Mouse (Mus musculus) Patski (cell line): ENCODE data around the gene Coq5. TPM values are rescaled to one million over a fixed set of nuclear protein-coding genes. Genes with fewer than 3 reads are reported as not detected.
A peak's percentile ranks its signal among the peaks of the same experiment; 100 is the strongest.

Source experiments
- ATAC-seq: fragments of 100-300 bp; one replicate; pipeline ENCODE4 v1.8.0; 2021
- CTCF ChIA-PET: fragments of 350-600 bp; sonication (Branson Sonifier 250); formaldehyde crosslinking; loops from one replicate; lab custom pipeline; 2022; ENCODE audit warnings: inconsistent platforms; lab: Charles Lee
- POLR2A ChIA-PET: fragments of 350-600 bp; sonication (Branson Sonifier 250); formaldehyde crosslinking; loops from one replicate; lab custom pipeline; 2022; ENCODE audit warnings: antibody characterized with exemption, inconsistent platforms; lab: Charles Lee
- DNase-seq: peaks from one replicate; pipeline ENCODE4 v3.0.0-alpha.2; 2011; ENCODE audit warnings: low read depth, low spot score
- H3K27me3 ChIP-seq: fragments of 371-371 bp; one replicate; pipeline ENCODE4 v1.5.1; 2021
- CTCF ChIP-seq: fragments of 100-300 bp; IDR thresholded peaks from one replicate; pipeline ENCODE4 v1.5.1; 2021
- in situ Hi-C: fragments of 300-500 bp; cut with MboI; formaldehyde crosslinking; loops from 3 replicates; pipeline ENCODE4 v1.11.1; 2018; ENCODE audit warnings: low pct_unique_long_range_greater_than_20kb, mixed read lengths
- polyA plus RNA-seq: library from polyadenylated mRNA; unstranded; gene quantifications from one replicate; pipeline ENCODE4 v1.2.3, GENCODE M21; 2021

Gene Coq5
- polyA plus RNA-seq, 1 experiment from 2014 or later = 49.9 TPM

DNA sequence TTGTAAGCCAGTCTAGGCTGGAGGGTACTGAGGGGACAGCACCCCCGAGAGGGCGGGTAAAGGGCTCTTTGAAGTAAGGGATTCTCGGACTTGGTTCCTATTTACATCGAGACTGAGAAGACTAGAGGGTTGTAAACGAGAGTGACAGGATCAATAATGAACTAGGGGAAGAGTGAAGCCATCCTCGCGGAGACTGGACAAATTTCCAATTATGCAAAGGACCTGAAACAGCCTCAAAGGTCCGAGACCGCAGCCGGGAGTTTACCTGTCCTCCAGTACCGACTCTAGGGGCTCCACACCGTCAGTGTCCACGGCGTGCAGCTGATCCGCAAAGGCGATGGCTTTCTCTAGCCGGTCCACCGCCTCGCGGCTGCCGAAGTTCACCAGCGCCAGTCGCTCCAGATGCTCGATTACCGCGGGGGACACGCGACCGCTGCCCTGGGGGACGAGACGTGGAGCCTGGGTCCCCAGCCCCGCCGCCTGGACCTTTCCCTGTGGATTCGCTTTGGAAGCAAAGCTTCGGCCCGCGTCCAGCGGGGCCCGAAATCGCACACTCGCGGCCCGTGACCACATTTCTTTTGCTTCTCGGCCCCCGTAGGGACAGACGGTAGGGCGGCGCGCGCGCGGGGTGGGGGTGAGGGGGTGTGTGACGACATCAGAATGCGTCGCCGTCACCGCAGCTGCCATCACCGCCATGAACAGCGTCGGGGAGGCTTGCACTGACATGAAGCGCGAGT lies 61.3 kb downstream of the Coq5 start, which contains the start of the genes Gatc and Triap1:
Gene Gatc, minus strand, starts transcription at position 602 of the 737 bp plus-strand sequence.
Gene Triap1, plus strand, starts transcription at position 649 of the 737 bp plus-strand sequence.
- H3K27me3 ChIP-seq = no peaks in the 10 kb centered on the region
- in situ Hi-C loops = loop anchor here (10.0 kb wide), 1 partner anchor 336 kb away; no protein-coding TSS in a partner anchor
- peak; percentile 40 for ATAC-seq
- ChIA-PET CTCF (interaction anchor here (0.9 to 1.5 kb wide), 2 partner anchors 11 to 23 kb away, joined by 3 read pairs; no protein-coding TSS in a partner anchor), POLR2A (interaction anchor here (0.6 to 1.3 kb wide), 7 partner anchors 11 to 1252 kb away, joined by 3 to 7 read pairs (median 4); partner anchors contain the start of genes Rnf10 and Srsf9)
- peak; percentile 33 for DNase-seq
- TF ChIP-seq CTCF = no peak

DNA sequence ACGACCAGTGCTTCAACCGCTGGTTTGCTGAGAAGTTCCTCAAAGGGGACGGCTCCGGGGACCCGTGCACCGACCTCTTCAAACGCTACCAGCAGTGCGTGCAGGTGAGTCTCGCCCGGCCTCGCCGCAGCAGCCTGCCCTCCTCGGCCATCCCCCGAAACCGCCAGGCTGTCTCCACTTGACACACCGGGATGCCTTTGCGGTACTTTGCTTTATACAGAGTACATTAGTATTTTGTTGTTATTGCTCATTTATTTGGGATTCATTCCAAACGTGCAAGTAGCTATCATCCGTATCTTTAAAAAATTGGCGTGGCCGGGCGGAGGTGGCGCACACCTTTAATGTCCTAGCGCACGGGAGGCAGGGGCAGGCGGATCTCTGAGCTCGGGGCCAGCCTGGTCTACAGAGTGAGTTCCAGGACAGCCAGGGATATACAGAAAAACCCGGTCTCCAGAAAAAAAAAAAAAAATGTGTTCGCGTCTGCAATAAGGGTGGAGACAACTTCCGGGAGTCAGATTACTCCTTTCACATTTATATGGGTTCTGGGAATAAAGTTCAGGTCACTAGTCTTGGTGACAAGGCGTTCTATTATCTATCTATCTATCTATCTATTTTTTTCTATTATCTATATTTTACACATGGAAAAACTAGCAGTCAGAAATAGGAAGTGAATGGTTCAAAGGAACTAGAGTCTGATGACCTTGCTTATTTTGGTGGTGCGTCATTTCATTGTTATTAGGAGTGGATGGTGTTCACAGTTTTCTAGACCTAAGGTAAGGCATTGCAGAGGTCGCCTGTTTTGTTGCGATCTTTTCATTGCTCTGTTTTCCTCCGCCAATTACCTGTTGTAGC lies 62.1 kb downstream of the Coq5 start:
- ChIA-PET POLR2A (interaction anchor here (0.9 to 1.4 kb wide), 7 partner anchors 11 to 74 kb away, joined by 3 to 7 read pairs (median 4); partner anchors contain the start of genes Rnf10 and Srsf9), CTCF (interaction anchor here (0.9 to 1.5 kb wide), 2 partner anchors 12 to 24 kb away, joined by 3 read pairs; no protein-coding TSS in a partner anchor)
- in situ Hi-C loops = loop anchor here (10.0 kb wide), 1 partner anchor 337 kb away; no protein-coding TSS in a partner anchor
- DNase-seq = no peak
- no peaks in the 10 kb centered on the region for H3K27me3 ChIP-seq
- TF ChIP-seq CTCF = no peak
- no peak for ATAC-seq

Other genes with a start within 250 kb of the Coq5 start
- not detected for gene Gm10401, start 181.4 kb upstream of the Coq5 start, polyA plus RNA-seq
- 141 TPM for gene Acads, start 160.3 kb upstream of the Coq5 start, polyA plus RNA-seq
- 98.3 TPM for gene Unc119b, start 144.7 kb upstream of the Coq5 start, polyA plus RNA-seq
- 294 TPM for gene Mlec, start 121.5 kb upstream of the Coq5 start, polyA plus RNA-seq
- 0.05 TPM for gene Cabp1, start 85.3 kb upstream of the Coq5 start, polyA plus RNA-seq
- 123 TPM for gene Pop5, start 43.8 kb upstream of the Coq5 start, polyA plus RNA-seq
- gene Rnf10, start 6.8 kb upstream of the Coq5 start, polyA plus RNA-seq = 286 TPM
- gene Dynll1, start 21.3 kb downstream of the Coq5 start, polyA plus RNA-seq = 704 TPM
- 137 TPM for gene Srsf9, start 47.5 kb downstream of the Coq5 start, polyA plus RNA-seq
- 23.5 TPM for gene Gatc, start 61.5 kb downstream of the Coq5 start, polyA plus RNA-seq
- gene Triap1, start 61.6 kb downstream of the Coq5 start, polyA plus RNA-seq = 46.1 TPM
- 1,264 TPM for gene Cox6a1, start 69.3 kb downstream of the Coq5 start, polyA plus RNA-seq
- 22.2 TPM for gene Msi1, start 149.9 kb downstream of the Coq5 start, polyA plus RNA-seq
- gene Pla2g1b, start 186.6 kb downstream of the Coq5 start, polyA plus RNA-seq = not detected
- gene Sirt4, start 205.1 kb downstream of the Coq5 start, polyA plus RNA-seq = 34.6 TPM
- gene Pxn, start 227.0 kb downstream of the Coq5 start, polyA plus RNA-seq = 136 TPM